Mouse (Mus musculus) hindbrain, embryonic 10.5 days (tissue): ENCODE measurements around the gene Grm4. TPM values are rescaled to one million over a fixed set of nuclear protein-coding genes. Genes with fewer than 3 reads are reported as not detected.

ENCODE experiments used
- DNase-seq: peaks from one replicate; pipeline ENCODE4 v3.0.0-alpha.2; 2017; ENCODE audit warnings: low spot score
- H3K27ac ChIP-seq: fragments of 300-500 bp; sonication (generic); 2 replicates; pipeline ENCODE4 v1.5.1; 2016; ENCODE audit warnings: mild to moderate bottlenecking, moderate library complexity
- H3K27me3 ChIP-seq: fragments of 300-500 bp; sonication (generic); 2 replicates; pipeline ENCODE4 v1.6.1; 2016; ENCODE audit warnings: mild to moderate bottlenecking; ENCODE audit not compliant: poor library complexity, insufficient read depth, severe bottlenecking
- H3K36me3 ChIP-seq: fragments of 300-500 bp; sonication (generic); 2 replicates; pipeline ENCODE4 v1.6.1; 2016; ENCODE audit warnings: mild to moderate bottlenecking, moderate library complexity
- H3K4me1 ChIP-seq: fragments of 300-500 bp; sonication (generic); replicated peaks from 2 replicates; pipeline ENCODE4 v1.6.1; 2016; ENCODE audit warnings: mild to moderate bottlenecking
- H3K4me3 ChIP-seq: fragments of 300-500 bp; sonication (generic); 2 replicates; pipeline ENCODE4 v1.5.1; 2016; ENCODE audit warnings: mild to moderate bottlenecking, moderate library complexity
- H3K9me3 ChIP-seq: fragments of 300-500 bp; sonication (generic); 2 replicates; pipeline ENCODE4 v1.6.1; 2016; ENCODE audit warnings: mild to moderate bottlenecking, moderate library complexity
- WGBS: fragments of 180-500 bp; shearing (Covaris S2); methylation state at CpG from one replicate; pipeline ENCODE4 v1.1.7; 2016; 5-methylcytosine and 5-hydroxymethylcytosine counted together
- polyA plus RNA-seq: library from polyadenylated mRNA; unstranded; fragments of >200 nt; fragmentation: Nextera tagmentation; extraction: Ambion mirVana; gene quantifications from 2 replicates; pipeline ENCODE4 v1.2.1, GENCODE M21; 2016

The Grm4 gene
- polyA plus RNA-seq, 1 experiment from 2014 or later, result 4.2 TPM

GRCm38 (mm10) chr17:27545991-27546390 is 24.8 kb upstream of the Grm4 start:
- Histone ChIP-seq H3K9me3 (no peaks in the 10 kb centered on the region), H3K4me1 (peaks cover 41% of the 10 kb centered on the region), H3K36me3 (no peaks in the 10 kb centered on the region), H3K27ac (peak overlapping the region; percentile 9; the same call in 1 of the 2 replicates), H3K4me3 (no peak overlapping the region), H3K27me3 (peaks cover 12% of the 10 kb centered on the region)
- 46% methylated on average over 12 of the region's 12 CpGs for WGBS
- no peak for DNase-seq

GRCm38 (mm10) chr17:27544551-27544950 is 23.3 kb upstream of the Grm4 start:
- Histone ChIP-seq H3K27ac (no peak overlapping the region), H3K36me3 (no peaks in the 10 kb centered on the region), H3K4me1 (peaks cover 37% of the 10 kb centered on the region), H3K9me3 (no peaks in the 10 kb centered on the region), H3K4me3 (no peak overlapping the region), H3K27me3 (peaks cover 12% of the 10 kb centered on the region)
- no peak for DNase-seq
- WGBS, result 90% methylated on average over 11 of the region's 11 CpGs

- Histone ChIP-seq H3K4me1 (peaks cover 22% of the 10 kb centered on the region), H3K36me3 (no peaks in the 10 kb centered on the region), H3K4me3 (no peak overlapping the region), H3K9me3 (no peaks in the 10 kb centered on the region), H3K27ac (peak overlapping the region; percentile 31; the same call in 1 of the 2 replicates), H3K27me3 (peaks cover 10% of the 10 kb centered on the region)
- WGBS, result 74% methylated on average over 3 of the region's 3 CpGs
- DNase-seq, result no peak
Measured at GRCm38 (mm10) chr17:27541984-27542383, 20.8 kb upstream of the Grm4 start.

GRCm38 (mm10) chr17:27541261-27541660 is 20.1 kb upstream of the Grm4 start:
- Histone ChIP-seq H3K4me1 (peaks cover 16% of the 10 kb centered on the region), H3K9me3 (no peaks in the 10 kb centered on the region), H3K4me3 (no peak overlapping the region), H3K27me3 (peaks cover 3% of the 10 kb centered on the region), H3K27ac (no peak overlapping the region), H3K36me3 (no peaks in the 10 kb centered on the region)
- DNase-seq, result no peak
- 76% methylated on average over 2 of the region's 2 CpGs for WGBS

- Histone ChIP-seq H3K4me3 (peak overlapping the region; percentile 2; the same call in 1 of the 2 replicates), H3K9me3 (no peaks in the 10 kb centered on the region), H3K36me3 (no peaks in the 10 kb centered on the region), H3K27me3 (no peaks in the 10 kb centered on the region), H3K4me1 (peaks cover 6% of the 10 kb centered on the region), H3K27ac (no peak overlapping the region)
- peak; percentile 94 for DNase-seq
- WGBS, result 6% methylated on average over 10 of the region's 10 CpGs
Measured at GRCm38 (mm10) chr17:27534718-27535117, 13.5 kb upstream of the Grm4 start.

GRCm38 (mm10) chr17:27533354-27533753 is 12.2 kb upstream of the Grm4 start:
- H3K36me3 ChIP-seq, result no peaks in the 10 kb centered on the region
- H3K4me3 ChIP-seq, result no peak overlapping the region
- no peak for DNase-seq
- 83% methylated on average over 3 of the region's 3 CpGs for WGBS
- H3K27me3 ChIP-seq, result no peaks in the 10 kb centered on the region
- no peak overlapping the region for H3K27ac ChIP-seq
- H3K9me3 ChIP-seq, result no peaks in the 10 kb centered on the region
- peaks cover 15% of the 10 kb centered on the region for H3K4me1 ChIP-seq

GRCm38 (mm10) chr17:27532095-27532494 is 10.9 kb upstream of the Grm4 start:
- no peaks in the 10 kb centered on the region for H3K36me3 ChIP-seq
- no peak overlapping the region for H3K27ac ChIP-seq
- no peaks in the 10 kb centered on the region for H3K27me3 ChIP-seq
- H3K4me3 ChIP-seq, result no peak overlapping the region
- DNase-seq, result no peak
- peaks cover 20% of the 10 kb centered on the region for H3K4me1 ChIP-seq
- no peaks in the 10 kb centered on the region for H3K9me3 ChIP-seq
- 93% methylated on average over 8 of the region's 8 CpGs for WGBS

- 0 out of 2 replicates have a peak, but pooled peaks cover 3% of the 10 kb centered on the region for H3K9me3 ChIP-seq
- H3K27ac ChIP-seq, result no peak overlapping the region; the same call in 1 of the 2 replicates
- DNase-seq, result no peak
- no peaks in the 10 kb centered on the region for H3K36me3 ChIP-seq
- no peaks in the 10 kb centered on the region for H3K27me3 ChIP-seq
- 59% methylated on average over 5 of the region's 5 CpGs for WGBS
- peaks cover 15% of the 10 kb centered on the region for H3K4me1 ChIP-seq
- no peak overlapping the region for H3K4me3 ChIP-seq
Measured at GRCm38 (mm10) chr17:27528767-27529166, 7.6 kb upstream of the Grm4 start.

- no peak overlapping the region for H3K4me3 ChIP-seq
- H3K4me1 ChIP-seq, result peaks cover 15% of the 10 kb centered on the region
- 0 out of 2 replicates have a peak overlapping the region, but pooled peaks have one; percentile 18 for H3K27ac ChIP-seq
- no peaks in the 10 kb centered on the region for H3K36me3 ChIP-seq
- 0 out of 2 replicates have a peak, but pooled peaks cover 3% of the 10 kb centered on the region for H3K9me3 ChIP-seq
- WGBS, result 52% methylated on average over 8 of the region's 8 CpGs
- no peak for DNase-seq
- H3K27me3 ChIP-seq, result no peaks in the 10 kb centered on the region
Measured at GRCm38 (mm10) chr17:27528030-27528429, 6.8 kb upstream of the Grm4 start.

- no peak for DNase-seq
- Histone ChIP-seq H3K4me3 (no peak overlapping the region), H3K36me3 (no peaks in the 10 kb centered on the region), H3K4me1 (peaks cover 15% of the 10 kb centered on the region), H3K27ac (no peak overlapping the region), H3K27me3 (peaks cover 6% of the 10 kb centered on the region), H3K9me3 (0 out of 2 replicates have a peak, but pooled peaks cover 3% of the 10 kb centered on the region)
- WGBS, result 83% methylated on average over 6 of the region's 6 CpGs
Measured at GRCm38 (mm10) chr17:27527188-27527587, 6.0 kb upstream of the Grm4 start.

- Histone ChIP-seq H3K9me3 (0 out of 2 replicates have a peak, but pooled peaks cover 3% of the 10 kb centered on the region), H3K27me3 (peaks cover 41% of the 10 kb centered on the region), H3K4me3 (no peak overlapping the region), H3K4me1 (peaks cover 31% of the 10 kb centered on the region), H3K36me3 (no peaks in the 10 kb centered on the region), H3K27ac (no peak overlapping the region)
- DNase-seq, result no peak
- WGBS, result 38% methylated on average over 7 of the region's 7 CpGs
Measured at GRCm38 (mm10) chr17:27523121-27523520, 1.9 kb upstream of the Grm4 start.

GRCm38 (mm10) chr17:27520557-27520956 is 646 bp downstream of the Grm4 start:
- Histone ChIP-seq H3K36me3 (no peaks in the 10 kb centered on the region), H3K4me1 (peaks cover 43% of the 10 kb centered on the region), H3K27me3 (peaks cover 62% of the 10 kb centered on the region), H3K4me3 (peak overlapping the region; percentile 28; the same call in 1 of the 2 replicates), H3K9me3 (0 out of 2 replicates have a peak, but pooled peaks cover under 1% of the 10 kb centered on the region), H3K27ac (no peak overlapping the region; the same call in 1 of the 2 replicates)
- WGBS, result under 1% methylated on average over 27 of the region's 27 CpGs
- peak; percentile 73 for DNase-seq

GRCm38 (mm10) chr17:27518700-27519595 is 2.3 kb downstream of the Grm4 start:
- WGBS, result 19% methylated on average over 15 of the region's 15 CpGs
- peak overlapping the region; percentile 4 for H3K4me3 ChIP-seq
- DNase-seq, result peak; percentile 80
- H3K9me3 ChIP-seq, result no peaks in the 10 kb centered on the region
- no peaks in the 10 kb centered on the region for H3K36me3 ChIP-seq
- H3K4me1 ChIP-seq, result peaks cover 55% of the 10 kb centered on the region
- H3K27me3 ChIP-seq, result peaks cover 78% of the 10 kb centered on the region
- peak overlapping the region; percentile 85 for H3K27ac ChIP-seq
